8 mouse cellular contexts compared by ENCODE assay signal in genomic region chr8:13675121-13675520, GRCm38 (mm10). TPM values are rescaled to one million over a fixed set of nuclear protein-coding genes. Genes with fewer than 3 reads are reported as not detected.
DNase-seq lines count a peak whose midpoint lies in the region; ATAC-seq and TF ChIP-seq lines count a peak whose summit lies in the region.

No protein-coding gene starts in this region.

- 0 out of 2 replicates have a peak, but pooled peaks cover 7% of the 10 kb centered on the region for H3K27me3 ChIP-seq in lung, embryonic 14.5 days (ENCODE audit: insufficient read depth, low read length)
- no peaks in the 10 kb centered on the region for H3K27me3 ChIP-seq in hindbrain, embryonic 15.5 days

- ATAC-seq in lung, embryonic 14.5 days (ENCODE audit: insufficient read depth): no peak
- ATAC-seq in hindbrain, embryonic 15.5 days (ENCODE audit: low FRiP score, low read depth): no peak
- no peak for ATAC-seq in megakaryocyte-erythroid progenitor cell, adult 5-6 weeks (replicated peaks; ENCODE audit: low FRiP score, low TSS enrichment, poor library complexity, severe bottlenecking)

- DNase-seq in lung, embryonic 14.5 days: no peak
- DNase-seq in lung, postnatal 25 days (ENCODE audit: low spot score): no peak
- peak; percentile 70 for DNase-seq in naive thymus-derived CD4-positive, alpha-beta T cell, adult 2 months (ENCODE audit: low read depth)
- no peak for DNase-seq in MN1 (ENCODE audit: low spot score)
- DNase-seq in yolk sac, embryonic 10.5 days (ENCODE audit: low spot score): no peak

- H3K9ac ChIP-seq in lung, embryonic 14.5 days: peak overlapping the region; percentile 72; the same call in 1 of the 2 replicates
- peak overlapping the region; percentile 82 for H3K9ac ChIP-seq in hindbrain, embryonic 15.5 days

- 49% methylated on average over 4 of the region's 4 CpGs for WGBS in lung, embryonic 14.5 days
- WGBS in hindbrain, embryonic 15.5 days: 70% methylated on average over 4 of the region's 4 CpGs

- no peaks in the 10 kb centered on the region for H3K36me3 ChIP-seq in lung, embryonic 14.5 days (ENCODE audit: insufficient read depth)
- H3K36me3 ChIP-seq in hindbrain, embryonic 15.5 days: no peaks in the 10 kb centered on the region

- H3K9me3 ChIP-seq in lung, embryonic 14.5 days (ENCODE audit: low read depth, low read length): no peaks in the 10 kb centered on the region
- no peaks in the 10 kb centered on the region for H3K9me3 ChIP-seq in hindbrain, embryonic 15.5 days

- no peak for TF ChIP-seq CTCF in lung, embryonic 14.5 days (IDR thresholded peaks at IDR 0.05; ENCODE audit: low read depth)
- TF ChIP-seq CTCF in cortical plate, adult 2 months (IDR thresholded peaks at IDR 0.05; ENCODE audit: extremely low read depth, insufficient read depth, low read length): no peak

- H3K4me1 ChIP-seq in lung, embryonic 14.5 days (ENCODE audit: insufficient read depth): peaks cover 24% of the 10 kb centered on the region
- peaks cover 5% of the 10 kb centered on the region; the same call in 1 of the 2 replicates for H3K4me1 ChIP-seq in cortical plate, adult 2 months (ENCODE audit: control insufficient read depth, insufficient read depth, low read length)
- peaks cover 40% of the 10 kb centered on the region for H3K4me1 ChIP-seq in hindbrain, embryonic 15.5 days (replicated peaks)

- H3K27ac ChIP-seq in lung, embryonic 14.5 days (ENCODE audit: low read depth): 0 out of 2 replicates have a peak overlapping the region, but pooled peaks have one; percentile 44
- peak overlapping the region; percentile 92 for H3K27ac ChIP-seq in cortical plate, adult 2 months (ENCODE audit: insufficient read depth, low read length)
- H3K27ac ChIP-seq in hindbrain, embryonic 15.5 days (replicated peaks): peak overlapping the region; percentile 93

- no peak for TF ChIP-seq POLR2A in cortical plate, adult 2 months (IDR thresholded peaks at IDR 0.05; ENCODE audit: extremely low read depth, insufficient read depth, low read length)

- peak overlapping the region; percentile 78 for H3K4me3 ChIP-seq in lung, embryonic 14.5 days (ENCODE audit: low read depth, low read length)
- H3K4me3 ChIP-seq in cortical plate, adult 2 months (ENCODE audit: insufficient read depth, low read length): peak overlapping the region; percentile 87
- peak overlapping the region; percentile 88 for H3K4me3 ChIP-seq in hindbrain, embryonic 15.5 days

- H3K4me2 ChIP-seq in lung, embryonic 14.5 days: peak overlapping the region; percentile 92
- H3K4me2 ChIP-seq in hindbrain, embryonic 15.5 days: peak overlapping the region; percentile 73

RNA-seq across cellular contexts. Expression of gene Rasa3, which starts 2.3 kb away (rescaled TPM):
- 41.7 and 48.1 TPM in 2 replicates for polyA plus RNA-seq in lung, embryonic 14.5 days (2014; fragmentation: Nextera tagmentation; extraction: Ambion mirVana)
- 52.4 and 53.1 TPM in 2 replicates for polyA plus RNA-seq in cortical plate, adult 2 months (2012; rRNA removed)
- 33.5 and 43.1 TPM in 2 replicates for polyA plus RNA-seq in hindbrain, embryonic 15.5 days (2015; fragmentation: Nextera tagmentation; extraction: Ambion mirVana)
- total RNA-seq in megakaryocyte-erythroid progenitor cell, adult 5-6 weeks (2014; fragmentation: Nextera tagmentation): 34.4 and 36.2 TPM in 2 replicates
- 25.9 and 43.0 TPM in 2 replicates for total RNA-seq in megakaryocyte-erythroid progenitor cell, adult 5-6 weeks (2017)

RNA-seq across cellular contexts. Expression of gene Cfap97d2, which starts 30.6 kb away (rescaled TPM):
- polyA plus RNA-seq in lung, embryonic 14.5 days (2014; fragmentation: Nextera tagmentation; extraction: Ambion mirVana): 0.37 TPM in 1 of 2 replicates, not detected in the other
- polyA plus RNA-seq in cortical plate, adult 2 months (2012; rRNA removed): 1.4 and 2.3 TPM in 2 replicates
- polyA plus RNA-seq in hindbrain, embryonic 15.5 days (2015; fragmentation: Nextera tagmentation; extraction: Ambion mirVana): 1.3 and 1.6 TPM in 2 replicates
- not detected in 2 replicates for total RNA-seq in megakaryocyte-erythroid progenitor cell, adult 5-6 weeks (2014; fragmentation: Nextera tagmentation)
- total RNA-seq in megakaryocyte-erythroid progenitor cell, adult 5-6 weeks (2017): not detected in 2 replicates
